Mouse (Mus musculus): ENCODE measurements around the gene Aff3. TPM values are rescaled to one million over a fixed set of nuclear protein-coding genes. Genes with fewer than 3 reads are reported as not detected.

Gene Aff3
- polyA plus RNA-seq, 1 experiment: 2.2 TPM

GRCm38 (mm10) chr1:38497576-38497975 lies 167.2 kb downstream of the Aff3 start:
- no peak overlapping the region for H3K4me3 ChIP-seq (ENCODE audit: insufficient read depth, low read depth, low read length)
- 36% methylated on average over 6 of the region's 6 CpGs for WGBS

GRCm38 (mm10) chr1:38496886-38497528 lies 167.7 kb downstream of the Aff3 start:
- TF ChIP-seq CTCF (conservative IDR thresholded peaks at IDR 0.05; ENCODE audit: insufficient read depth, insufficient read length, low read depth, low read length) (no peak), POLR2A (IDR thresholded peaks at IDR 0.05; ENCODE audit: low read depth, low read length) (no peak)
- H3K4me1 ChIP-seq (ENCODE audit: control insufficient read depth, insufficient read depth, low read length): no peaks in the 10 kb centered on the region
- no peak overlapping the region for H3K4me3 ChIP-seq (ENCODE audit: insufficient read depth, low read depth, low read length)
- H3K36me3 ChIP-seq (ENCODE audit: control insufficient read depth, insufficient read depth, low read length): no peaks in the 10 kb centered on the region
- 69% methylated on average over 10 of the region's 10 CpGs for WGBS
- H3K27me3 ChIP-seq (replicated peaks; ENCODE audit: control insufficient read depth, insufficient read depth, low read length): no peaks in the 10 kb centered on the region
- no peak overlapping the region for H3K27ac ChIP-seq (ENCODE audit: insufficient read depth, low read depth, low read length)
- DNase-seq: no peak

More at GRCm38 (mm10) chr1:38497576-38497975, 167.2 kb downstream of the Aff3 start:
- Histone ChIP-seq H3K27ac (ENCODE audit: insufficient read depth, low read depth, low read length) (no peak overlapping the region), H3K36me3 (ENCODE audit: control insufficient read depth, insufficient read depth, low read length) (no peaks in the 10 kb centered on the region), H3K27me3 (replicated peaks; ENCODE audit: control insufficient read depth, insufficient read depth, low read length) (no peaks in the 10 kb centered on the region), H3K4me1 (ENCODE audit: control insufficient read depth, insufficient read depth, low read length) (no peaks in the 10 kb centered on the region)
- DNase-seq: no peak
- no peak for TF ChIP-seq POLR2A (IDR thresholded peaks at IDR 0.05; ENCODE audit: low read depth, low read length)
- no peak for TF ChIP-seq CTCF (conservative IDR thresholded peaks at IDR 0.05; ENCODE audit: insufficient read depth, insufficient read length, low read depth, low read length)

- no peak for TF ChIP-seq CTCF (conservative IDR thresholded peaks at IDR 0.05; ENCODE audit: insufficient read depth, insufficient read length, low read depth, low read length)
- TF ChIP-seq POLR2A (IDR thresholded peaks at IDR 0.05; ENCODE audit: low read depth, low read length): no peak
- Histone ChIP-seq H3K4me3 (ENCODE audit: insufficient read depth, low read depth, low read length) (no peak overlapping the region), H3K27me3 (replicated peaks; ENCODE audit: control insufficient read depth, insufficient read depth, low read length) (no peaks in the 10 kb centered on the region), H3K27ac (ENCODE audit: insufficient read depth, low read depth, low read length) (no peak overlapping the region), H3K4me1 (ENCODE audit: control insufficient read depth, insufficient read depth, low read length) (no peaks in the 10 kb centered on the region), H3K36me3 (ENCODE audit: control insufficient read depth, insufficient read depth, low read length) (no peaks in the 10 kb centered on the region)
- DNase-seq: no peak
- WGBS: 95% methylated on average over 2 of the region's 2 CpGs
Measured at GRCm38 (mm10) chr1:38495284-38495683, 169.5 kb downstream of the Aff3 start.

GRCm38 (mm10) chr1:38489733-38490132 lies 175.0 kb downstream of the Aff3 start:
- no peaks in the 10 kb centered on the region for H3K4me1 ChIP-seq (ENCODE audit: control insufficient read depth, insufficient read depth, low read length)
- no peaks in the 10 kb centered on the region for H3K36me3 ChIP-seq (ENCODE audit: control insufficient read depth, insufficient read depth, low read length)
- H3K27ac ChIP-seq (ENCODE audit: insufficient read depth, low read depth, low read length): no peak overlapping the region
- no peak for DNase-seq
- H3K4me3 ChIP-seq (ENCODE audit: insufficient read depth, low read depth, low read length): no peak overlapping the region
- TF ChIP-seq CTCF (conservative IDR thresholded peaks at IDR 0.05; ENCODE audit: insufficient read depth, insufficient read length, low read depth, low read length) (no peak), POLR2A (IDR thresholded peaks at IDR 0.05; ENCODE audit: low read depth, low read length) (no peak)
- H3K27me3 ChIP-seq (replicated peaks; ENCODE audit: control insufficient read depth, insufficient read depth, low read length): no peaks in the 10 kb centered on the region
- 88% methylated on average over 6 of the region's 6 CpGs for WGBS

GRCm38 (mm10) chr1:38488667-38489210 lies 176.0 kb downstream of the Aff3 start:
- Histone ChIP-seq H3K27me3 (replicated peaks; ENCODE audit: control insufficient read depth, insufficient read depth, low read length) (no peaks in the 10 kb centered on the region), H3K27ac (ENCODE audit: insufficient read depth, low read depth, low read length) (no peak overlapping the region), H3K4me1 (ENCODE audit: control insufficient read depth, insufficient read depth, low read length) (no peaks in the 10 kb centered on the region), H3K4me3 (ENCODE audit: insufficient read depth, low read depth, low read length) (no peak overlapping the region), H3K36me3 (ENCODE audit: control insufficient read depth, insufficient read depth, low read length) (no peaks in the 10 kb centered on the region)
- DNase-seq: no peak
- TF ChIP-seq POLR2A (IDR thresholded peaks at IDR 0.05; ENCODE audit: low read depth, low read length) (no peak), CTCF (conservative IDR thresholded peaks at IDR 0.05; ENCODE audit: insufficient read depth, insufficient read length, low read depth, low read length) (no peak)
- WGBS: 79% methylated on average over 8 of the region's 8 CpGs

- WGBS: 88% methylated on average over 2 of the region's 2 CpGs
- TF ChIP-seq POLR2A (IDR thresholded peaks at IDR 0.05; ENCODE audit: low read depth, low read length) (no peak), CTCF (conservative IDR thresholded peaks at IDR 0.05; ENCODE audit: insufficient read depth, insufficient read length, low read depth, low read length) (no peak)
- no peaks in the 10 kb centered on the region for H3K27me3 ChIP-seq (replicated peaks; ENCODE audit: control insufficient read depth, insufficient read depth, low read length)
- no peaks in the 10 kb centered on the region for H3K4me1 ChIP-seq (ENCODE audit: control insufficient read depth, insufficient read depth, low read length)
- no peak overlapping the region for H3K4me3 ChIP-seq (ENCODE audit: insufficient read depth, low read depth, low read length)
- no peak for DNase-seq
- no peak overlapping the region for H3K27ac ChIP-seq (ENCODE audit: insufficient read depth, low read depth, low read length)
- H3K36me3 ChIP-seq (ENCODE audit: control insufficient read depth, insufficient read depth, low read length): no peaks in the 10 kb centered on the region
Measured at GRCm38 (mm10) chr1:38487884-38488283, 176.9 kb downstream of the Aff3 start.

- 80% methylated on average over 2 of the region's 2 CpGs for WGBS
- Histone ChIP-seq H3K36me3 (ENCODE audit: control insufficient read depth, insufficient read depth, low read length) (no peaks in the 10 kb centered on the region), H3K27ac (ENCODE audit: insufficient read depth, low read depth, low read length) (no peak overlapping the region), H3K4me3 (ENCODE audit: insufficient read depth, low read depth, low read length) (no peak overlapping the region), H3K4me1 (ENCODE audit: control insufficient read depth, insufficient read depth, low read length) (no peaks in the 10 kb centered on the region), H3K27me3 (replicated peaks; ENCODE audit: control insufficient read depth, insufficient read depth, low read length) (no peaks in the 10 kb centered on the region)
- DNase-seq: no peak
- no peak for TF ChIP-seq CTCF (conservative IDR thresholded peaks at IDR 0.05; ENCODE audit: insufficient read depth, insufficient read length, low read depth, low read length)
- no peak for TF ChIP-seq POLR2A (IDR thresholded peaks at IDR 0.05; ENCODE audit: low read depth, low read length)
Measured at GRCm38 (mm10) chr1:38483191-38483590, 181.6 kb downstream of the Aff3 start.
